Mouse (Mus musculus): ENCODE results near the gene Nr4a1.

The Nr4a1 gene

GRCm38 (mm10) chr15:101286129-101286770 lies 32.2 kb downstream of the Nr4a1 start:
- DNase-seq (ENCODE audit: low read depth): peak; percentile 69

- DNase-seq (ENCODE audit: low read depth): no peak
These were observed 33.3 kb downstream of the Nr4a1 start for GRCm38 (mm10) chr15:101287361-101287760.

- DNase-seq (ENCODE audit: low read depth): no peak
These were observed 36.3 kb downstream of the Nr4a1 start for GRCm38 (mm10) chr15:101290354-101290753.

- DNase-seq (ENCODE audit: low read depth): no peak
These were observed 37.9 kb downstream of the Nr4a1 start for GRCm38 (mm10) chr15:101292012-101292411.

GRCm38 (mm10) chr15:101293025-101293621 lies 39.1 kb downstream of the Nr4a1 start, which contains the start of gene 6030408B16Rik:
6030408B16Rik (plus strand) TSS chr15:101293212.
- DNase-seq (ENCODE audit: low read depth): no peak

GRCm38 (mm10) chr15:101294028-101294894 lies 40.2 kb downstream of the Nr4a1 start:
- no peak for DNase-seq (ENCODE audit: low read depth)

GRCm38 (mm10) chr15:101295106-101295505 lies 41.0 kb downstream of the Nr4a1 start:
- no peak for DNase-seq (ENCODE audit: low read depth)

- DNase-seq (ENCODE audit: low read depth): no peak
These were observed 41.5 kb downstream of the Nr4a1 start for GRCm38 (mm10) chr15:101295616-101296015.

GRCm38 (mm10) chr15:101296091-101296490 lies 42.0 kb downstream of the Nr4a1 start:
- DNase-seq (ENCODE audit: low read depth): no peak

GRCm38 (mm10) chr15:101297988-101298387 lies 43.9 kb downstream of the Nr4a1 start:
- no peak for DNase-seq (ENCODE audit: low read depth)

GRCm38 (mm10) chr15:101298550-101298949 lies 44.5 kb downstream of the Nr4a1 start:
- DNase-seq (ENCODE audit: low read depth): no peak

- no peak for DNase-seq (ENCODE audit: low read depth)
These were observed 45.5 kb downstream of the Nr4a1 start for GRCm38 (mm10) chr15:101299480-101299960.

GRCm38 (mm10) chr15:101300128-101300527 lies 46.1 kb downstream of the Nr4a1 start:
- no peak for DNase-seq (ENCODE audit: low read depth)

- DNase-seq (ENCODE audit: low read depth): no peak
These were observed 48.1 kb downstream of the Nr4a1 start for GRCm38 (mm10) chr15:101302201-101302600.

GRCm38 (mm10) chr15:101303830-101304229 lies 49.8 kb downstream of the Nr4a1 start:
- DNase-seq (ENCODE audit: low read depth): no peak

- no peak for DNase-seq (ENCODE audit: low read depth)
These were observed 52.4 kb downstream of the Nr4a1 start for GRCm38 (mm10) chr15:101306459-101306858.

- peak; percentile 90 for DNase-seq (ENCODE audit: low read depth)
These were observed 54.6 kb downstream of the Nr4a1 start for GRCm38 (mm10) chr15:101308440-101309348.

- no peak for DNase-seq (ENCODE audit: low read depth)
These were observed 55.4 kb downstream of the Nr4a1 start for GRCm38 (mm10) chr15:101309493-101309892.

- no peak for DNase-seq (ENCODE audit: low read depth)
These were observed 57.2 kb downstream of the Nr4a1 start for GRCm38 (mm10) chr15:101311087-101311770.

- DNase-seq (ENCODE audit: low read depth): no peak
These were observed 57.9 kb downstream of the Nr4a1 start for GRCm38 (mm10) chr15:101312006-101312405.

GRCm38 (mm10) chr15:101315378-101315777 lies 61.3 kb downstream of the Nr4a1 start:
- no peak for DNase-seq (ENCODE audit: low read depth)
